Mouse (Mus musculus): ENCODE measurements around the gene Arfip1. TPM values are rescaled to one million over a fixed set of nuclear protein-coding genes. Genes with fewer than 3 reads are reported as not detected.

The Arfip1 gene
- polyA plus RNA-seq (2012; ENCODE audit: low replicate concordance) = 10.3 and 13.4 TPM in 2 replicates

GRCm38 (mm10) chr3:84582023-84582912 lies at the start of gene Arfip1:
Gene Arfip1, minus strand, starts transcription at chr3:84582625.

GRCm38 (mm10) chr3:84593274-84593673 lies 10.8 kb upstream of the Arfip1 start, which contains the start of gene Tigd4:
Gene Tigd4, plus strand, starts transcription at chr3:84593574.

GRCm38 (mm10) chr3:84480006-84480897 lies 102.2 kb downstream of the Arfip1 start, which contains the start of gene Fhdc1:
Gene Fhdc1, minus strand, starts transcription at chr3:84480429.

Other genes starting within 250 kb of the Arfip1 start
- gene Fhdc1, start 102.2 kb downstream of the Arfip1 start, polyA plus RNA-seq (2012; ENCODE audit: low replicate concordance) = 78.8 and 93.9 TPM in 2 replicates
- gene Tigd4, start 10.9 kb upstream of the Arfip1 start, polyA plus RNA-seq (2012; ENCODE audit: low replicate concordance) = not detected in 2 replicates
- gene Tmem154, start 83.6 kb upstream of the Arfip1 start, polyA plus RNA-seq (2012; ENCODE audit: low replicate concordance) = 0.21 and 0.74 TPM in 2 replicates
- gene Fbxw7, start 232.6 kb upstream of the Arfip1 start, polyA plus RNA-seq (2012; ENCODE audit: low replicate concordance) = 8.8 and 10.7 TPM in 2 replicates